Mouse (Mus musculus) spleen, adult 2 months (tissue): ENCODE measurements around the gene Hdac9. TPM values are rescaled to one million over a fixed set of nuclear protein-coding genes. Genes with fewer than 3 reads are reported as not detected.

Experiments
- DNase-seq, 2 experiments: peaks; one replicate each; pipeline versions ENCODE4 v3.0.0 to v3.0.0-alpha.2; 2012 to 2021; ENCODE audit warnings: low spot score in 2 of 2, low read depth in 1 of 2
- H3K27ac ChIP-seq: fragments of 200-500 bp; 2 replicates; pipeline ENCODE4 v1.5.1; 2012; ENCODE audit warnings: low read length, inconsistent platforms; ENCODE audit not compliant: insufficient read depth
- H3K27me3 ChIP-seq: fragments of 200-500 bp; 2 replicates; pipeline ENCODE4 v1.6.1; 2012; ENCODE audit warnings: mild to moderate bottlenecking, moderate library complexity, low read length, inconsistent platforms; ENCODE audit not compliant: control insufficient read depth, insufficient read depth
- H3K36me3 ChIP-seq: fragments of 200-500 bp; 2 replicates; pipeline ENCODE4 v1.6.1; 2012; ENCODE audit warnings: mild to moderate bottlenecking, low read length, inconsistent platforms; ENCODE audit not compliant: control insufficient read depth, insufficient read depth
- H3K4me1 ChIP-seq: fragments of 200-500 bp; 2 replicates; pipeline ENCODE4 v1.6.1; 2011; ENCODE audit warnings: inconsistent platforms; ENCODE audit not compliant: control insufficient read depth, insufficient read depth, insufficient read length
- H3K4me3 ChIP-seq: fragments of 200-500 bp; 2 replicates; pipeline ENCODE4 v1.5.1; 2011; ENCODE audit warnings: mild to moderate bottlenecking, inconsistent platforms; ENCODE audit not compliant: insufficient read depth, insufficient read length; ENCODE audit errors: extremely low read depth
- CTCF ChIP-seq: fragments of 200-500 bp; IDR thresholded peaks from 2 replicates; pipeline ENCODE4 v1.5.1; 2011; ENCODE audit warnings: mild to moderate bottlenecking, inconsistent platforms; ENCODE audit not compliant: insufficient read depth, insufficient read length, insufficient replicate concordance; ENCODE audit errors: extremely low read depth
- POLR2A ChIP-seq: fragments of 200-500 bp; IDR thresholded peaks from 2 replicates; pipeline ENCODE4 v1.6.1; 2011; ENCODE audit warnings: low read depth, low read length, inconsistent platforms
- WGBS: fragments of 180-500 bp; shearing (Covaris S2); methylation state at CpG from one replicate; pipeline ENCODE4 v1.1.7; 2018; 5-methylcytosine and 5-hydroxymethylcytosine counted together
- polyA plus RNA-seq: library from polyadenylated mRNA; depleted of rRNA; stranded (reverse); fragments of >200 nt; gene quantifications from 2 replicates; pipeline ENCODE4 v1.2.3, GENCODE M21; 2012

The Hdac9 gene
- polyA plus RNA-seq, 1 experiment: 8.9 TPM

- WGBS: 85% methylated on average over 6 of the region's 6 CpGs
- no peak overlapping the region for H3K4me3 ChIP-seq
Measured at GRCm38 (mm10) chr12:34658119-34658518, 258.8 kb downstream of the Hdac9 start.

DNA sequence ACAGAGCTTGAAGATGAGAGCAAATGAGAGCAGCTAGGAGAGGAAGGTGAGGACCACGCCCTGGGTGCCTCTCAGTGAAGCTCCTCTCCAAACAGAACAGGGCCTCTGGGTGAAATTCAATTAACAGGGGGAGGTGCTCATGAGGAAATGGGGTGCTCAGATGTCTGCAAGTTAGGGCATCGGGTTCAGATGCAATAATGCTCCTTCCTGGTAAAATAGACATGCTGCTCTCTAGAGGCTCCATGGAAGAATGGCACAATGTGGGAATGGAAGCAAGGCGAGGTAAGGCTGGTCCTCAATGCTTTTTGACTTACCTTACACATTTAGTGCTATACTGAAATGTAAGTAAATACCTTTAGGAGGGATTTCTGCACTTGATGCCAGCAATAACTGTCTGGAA is 263.3 kb downstream of the Hdac9 start:
- WGBS: 67% methylated on average over 3 of the region's 3 CpGs
- Histone ChIP-seq H3K4me3 (no peak overlapping the region), H3K27me3 (no peaks in the 10 kb centered on the region), H3K27ac (no peak overlapping the region), H3K4me1 (no peaks in the 10 kb centered on the region), H3K36me3 (no peaks in the 10 kb centered on the region)
- DNase-seq: no peak
- TF ChIP-seq CTCF: no peak
- no peak for TF ChIP-seq POLR2A

More at GRCm38 (mm10) chr12:34658119-34658518, 258.8 kb downstream of the Hdac9 start:
- no peaks in the 10 kb centered on the region for H3K36me3 ChIP-seq
- DNase-seq: peak in 1 of 2 experiments; percentile 15
- TF ChIP-seq CTCF: no peak
- TF ChIP-seq POLR2A: no peak
- H3K4me1 ChIP-seq: no peaks in the 10 kb centered on the region
- no peak overlapping the region for H3K27ac ChIP-seq
- H3K27me3 ChIP-seq: no peaks in the 10 kb centered on the region

DNA sequence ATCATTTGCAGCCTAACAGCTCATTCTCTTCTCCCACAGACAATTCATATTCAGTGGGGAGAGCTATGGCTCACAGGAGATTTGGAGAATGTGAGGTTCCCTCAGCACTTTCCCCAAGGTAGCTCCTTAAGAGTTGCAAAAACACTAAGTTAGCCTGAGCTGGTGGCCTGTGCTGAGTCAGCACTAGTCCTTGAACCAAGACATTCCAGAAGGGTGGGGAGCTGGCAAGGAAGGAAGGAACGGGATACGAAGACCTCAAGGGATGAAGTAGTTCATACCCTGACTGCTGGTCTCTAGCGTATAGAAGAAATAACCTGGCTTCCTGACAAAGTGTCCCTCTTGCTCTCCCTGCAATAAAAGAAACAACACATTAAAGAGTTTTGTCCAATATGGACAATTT is 268.1 kb downstream of the Hdac9 start:
- DNase-seq: no peak
- TF ChIP-seq POLR2A: no peak
- no peak for TF ChIP-seq CTCF
- no peaks in the 10 kb centered on the region for H3K4me1 ChIP-seq
- no peaks in the 10 kb centered on the region for H3K36me3 ChIP-seq
- no peak overlapping the region for H3K27ac ChIP-seq
- no peak overlapping the region for H3K4me3 ChIP-seq
- H3K27me3 ChIP-seq: no peaks in the 10 kb centered on the region
- 86% methylated on average over 3 of the region's 3 CpGs for WGBS

GRCm38 (mm10) chr12:34641705-34642259 is 275.1 kb downstream of the Hdac9 start:
- no peaks in the 10 kb centered on the region for H3K27me3 ChIP-seq
- H3K4me1 ChIP-seq: no peaks in the 10 kb centered on the region
- WGBS: 83% methylated on average over 4 of the region's 4 CpGs
- no peak overlapping the region for H3K4me3 ChIP-seq
- TF ChIP-seq POLR2A: no peak
- no peaks in the 10 kb centered on the region for H3K36me3 ChIP-seq
- no peak for DNase-seq
- no peak overlapping the region for H3K27ac ChIP-seq

- 92% methylated on average over 16 of the region's 16 CpGs for WGBS
- TF ChIP-seq POLR2A: no peak
- TF ChIP-seq CTCF: no peak
- Histone ChIP-seq H3K27me3 (no peaks in the 10 kb centered on the region), H3K4me3 (no peak overlapping the region), H3K27ac (no peak overlapping the region), H3K4me1 (no peaks in the 10 kb centered on the region), H3K36me3 (no peaks in the 10 kb centered on the region)
- DNase-seq: no peak
Measured at GRCm38 (mm10) chr12:34637238-34638124, 279.4 kb downstream of the Hdac9 start.

GRCm38 (mm10) chr12:34619101-34619500 is 297.8 kb downstream of the Hdac9 start:
- H3K27me3 ChIP-seq: no peaks in the 10 kb centered on the region
- no peak overlapping the region for H3K27ac ChIP-seq
- 90% methylated on average over 5 of the region's 5 CpGs for WGBS
- no peak overlapping the region for H3K4me3 ChIP-seq
- DNase-seq: no peak
- no peak for TF ChIP-seq POLR2A
- TF ChIP-seq CTCF: no peak
- no peaks in the 10 kb centered on the region for H3K36me3 ChIP-seq
- no peaks in the 10 kb centered on the region for H3K4me1 ChIP-seq

- Histone ChIP-seq H3K4me3 (no peak overlapping the region), H3K36me3 (no peaks in the 10 kb centered on the region), H3K4me1 (no peaks in the 10 kb centered on the region), H3K27ac (no peak overlapping the region), H3K27me3 (no peaks in the 10 kb centered on the region)
- 80% methylated on average over 3 of the region's 3 CpGs for WGBS
- TF ChIP-seq POLR2A (no peak), CTCF (no peak)
- DNase-seq: no peak
Measured at GRCm38 (mm10) chr12:34618321-34618720, 298.6 kb downstream of the Hdac9 start.
